Mouse (Mus musculus): ENCODE measurements around the gene Scfd2. TPM values are rescaled to one million over a fixed set of nuclear protein-coding genes. Genes with fewer than 3 reads are reported as not detected.

The Scfd2 gene
- total and polyA plus RNA-seq, 2 experiments: 8.5 to 11.5 TPM

DNA sequence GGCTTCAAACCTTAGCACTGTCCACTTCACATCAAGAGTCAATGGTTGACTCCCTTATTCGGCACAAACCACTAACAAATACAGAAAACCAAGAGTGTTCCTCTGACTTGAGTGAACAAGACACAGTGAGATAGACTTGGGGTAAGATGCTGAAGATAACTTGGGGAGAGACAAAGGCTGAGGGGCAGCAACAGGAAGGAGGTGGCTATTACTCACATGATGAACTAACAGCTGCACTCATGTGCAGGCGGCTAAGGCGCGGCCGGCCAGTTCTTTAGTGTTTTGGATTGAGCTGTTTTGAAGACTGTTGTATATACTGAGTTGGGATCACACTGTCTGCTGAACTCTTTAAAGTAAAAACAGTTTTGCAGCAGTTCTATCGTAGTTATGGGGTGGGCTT, 205.3 kb downstream of the Scfd2 start:
- no peak overlapping the region for H3K4me3 ChIP-seq (ENCODE audit: insufficient read depth, low read depth, low read length)
- H3K36me3 ChIP-seq (ENCODE audit: control insufficient read depth, insufficient read depth, low read length): no peaks in the 10 kb centered on the region
- DNase-seq (ENCODE audit: extremely low read depth, low read depth, low spot score): no peak
- no peak overlapping the region for H3K9ac ChIP-seq (ENCODE audit: low read depth, low read length)
- H3K27ac ChIP-seq (replicated peaks; ENCODE audit: insufficient read depth, low read depth, low read length): no peak overlapping the region
- H3K79me2 ChIP-seq (ENCODE audit: control insufficient read depth, insufficient read depth, low read length): 0 out of 2 replicates have a peak, but pooled peaks cover 7% of the 10 kb centered on the region
- H3K27me3 ChIP-seq (ENCODE audit: control insufficient read depth, insufficient read depth, low read length): no peaks in the 10 kb centered on the region
- WGBS: 97% methylated on average over 6 of the region's 6 CpGs
- no peaks in the 10 kb centered on the region for H3K4me1 ChIP-seq (ENCODE audit: control insufficient read depth, insufficient read depth, low read length)
- no peak for TF ChIP-seq POLR2A (IDR thresholded peaks at IDR 0.05; ENCODE audit: extremely low read depth, insufficient read depth, low read length)
- TF ChIP-seq CTCF (IDR thresholded peaks at IDR 0.05; ENCODE audit: low read depth, low read length): no peak

DNA sequence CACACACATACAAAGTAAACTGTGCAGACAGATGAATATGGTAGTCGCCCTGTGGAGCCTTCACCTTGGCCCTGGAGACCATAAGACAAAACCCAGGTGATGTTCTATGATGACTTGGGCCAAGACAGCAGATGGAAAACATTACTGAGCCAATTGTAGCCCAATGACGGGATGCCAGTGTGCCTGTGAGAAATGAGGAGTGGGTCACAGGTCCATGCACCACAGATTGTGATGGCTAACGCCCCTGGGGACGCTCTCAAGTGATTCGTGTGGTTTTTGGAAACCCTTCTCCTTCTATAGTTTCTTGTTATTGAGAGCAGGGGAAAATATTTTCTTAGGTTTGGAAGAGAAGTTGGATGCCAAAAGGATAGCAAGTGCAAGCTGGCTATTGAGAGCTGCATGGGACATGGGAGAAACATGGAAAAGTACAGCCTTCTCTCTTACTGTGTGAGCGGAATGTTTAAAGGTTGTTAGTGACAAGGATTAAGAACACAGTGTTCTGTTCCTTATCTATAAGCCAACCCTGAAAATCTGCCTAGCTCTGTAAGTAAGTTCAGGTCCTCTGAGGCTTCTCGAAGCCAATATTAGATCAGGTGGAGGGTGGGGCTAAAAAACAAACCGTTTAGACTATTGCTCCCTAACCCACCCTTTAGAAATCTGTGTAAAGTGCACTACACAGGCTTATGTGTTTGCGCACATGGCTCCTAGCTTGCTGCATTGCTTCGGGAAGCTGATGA, 210.4 kb downstream of the Scfd2 start:
- no peak for DNase-seq (ENCODE audit: extremely low read depth, low read depth, low spot score)
- Histone ChIP-seq H3K4me1 (ENCODE audit: control insufficient read depth, insufficient read depth, low read length) (peaks cover 6% of the 10 kb centered on the region; the same call in 1 of the 2 replicates), H3K27ac (replicated peaks; ENCODE audit: insufficient read depth, low read depth, low read length) (no peak overlapping the region), H3K79me2 (ENCODE audit: control insufficient read depth, insufficient read depth, low read length) (0 out of 2 replicates have a peak, but pooled peaks cover 3% of the 10 kb centered on the region), H3K27me3 (ENCODE audit: control insufficient read depth, insufficient read depth, low read length) (no peaks in the 10 kb centered on the region), H3K36me3 (ENCODE audit: control insufficient read depth, insufficient read depth, low read length) (no peaks in the 10 kb centered on the region), H3K9ac (ENCODE audit: low read depth, low read length) (no peak overlapping the region), H3K4me3 (ENCODE audit: insufficient read depth, low read depth, low read length) (no peak overlapping the region)
- WGBS: 92% methylated on average over 10 of the region's 10 CpGs
- TF ChIP-seq POLR2A (IDR thresholded peaks at IDR 0.05; ENCODE audit: extremely low read depth, insufficient read depth, low read length) (no peak), CTCF (IDR thresholded peaks at IDR 0.05; ENCODE audit: low read depth, low read length) (no peak)

DNA sequence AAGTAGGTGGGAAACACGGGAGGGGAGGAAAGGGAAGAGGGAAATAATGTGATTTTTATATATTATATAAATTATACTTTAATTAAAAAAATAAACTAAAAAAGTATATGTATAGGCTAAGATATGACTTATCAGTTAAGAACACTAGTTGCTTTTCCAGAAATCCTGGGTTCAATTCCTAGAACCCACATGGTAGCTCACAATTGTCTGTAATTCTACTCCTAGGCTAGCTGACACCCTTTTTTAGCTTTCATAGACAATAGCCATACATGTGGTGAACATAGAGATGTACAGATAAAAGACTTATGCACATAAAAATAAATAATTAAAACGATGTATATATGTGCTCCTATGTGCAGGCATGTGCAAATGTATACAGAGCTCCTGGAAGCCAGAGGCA, 212.0 kb downstream of the Scfd2 start:
- H3K79me2 ChIP-seq (ENCODE audit: control insufficient read depth, insufficient read depth, low read length): 0 out of 2 replicates have a peak, but pooled peaks cover 3% of the 10 kb centered on the region
- no peak overlapping the region for H3K4me3 ChIP-seq (ENCODE audit: insufficient read depth, low read depth, low read length)
- TF ChIP-seq POLR2A (IDR thresholded peaks at IDR 0.05; ENCODE audit: extremely low read depth, insufficient read depth, low read length) (no peak), CTCF (IDR thresholded peaks at IDR 0.05; ENCODE audit: low read depth, low read length) (no peak)
- 88% methylated on average over 2 of the region's 2 CpGs for WGBS
- no peaks in the 10 kb centered on the region for H3K27me3 ChIP-seq (ENCODE audit: control insufficient read depth, insufficient read depth, low read length)
- H3K36me3 ChIP-seq (ENCODE audit: control insufficient read depth, insufficient read depth, low read length): no peaks in the 10 kb centered on the region
- no peak overlapping the region for H3K27ac ChIP-seq (replicated peaks; ENCODE audit: insufficient read depth, low read depth, low read length)
- DNase-seq (ENCODE audit: extremely low read depth, low read depth, low spot score): no peak
- H3K9ac ChIP-seq (ENCODE audit: low read depth, low read length): no peak overlapping the region
- H3K4me1 ChIP-seq (ENCODE audit: control insufficient read depth, insufficient read depth, low read length): peaks cover 11% of the 10 kb centered on the region; the same call in 1 of the 2 replicates

DNA sequence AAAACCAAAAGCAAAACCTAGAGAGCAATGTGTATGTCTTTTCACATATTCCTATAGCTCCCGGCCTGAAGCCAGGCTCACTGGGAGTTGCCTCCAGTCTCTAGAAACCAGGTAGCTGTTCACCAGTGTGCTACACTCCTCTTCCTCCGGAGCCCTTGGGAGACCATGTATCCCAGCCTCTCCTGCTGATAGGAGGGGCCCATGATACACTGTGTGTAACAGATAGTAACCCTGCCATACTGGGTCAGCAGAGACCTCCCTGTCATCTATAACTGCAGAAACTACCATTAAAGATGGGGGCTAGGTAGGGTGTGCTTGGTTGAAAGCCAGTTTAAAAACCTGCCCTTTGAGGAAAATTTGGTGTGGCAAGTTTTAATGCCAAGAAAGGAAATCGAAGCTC, 214.4 kb downstream of the Scfd2 start:
- 68% methylated on average over 3 of the region's 3 CpGs for WGBS
- H3K4me1 ChIP-seq (ENCODE audit: control insufficient read depth, insufficient read depth, low read length): peaks cover 11% of the 10 kb centered on the region; the same call in 1 of the 2 replicates
- no peak overlapping the region for H3K4me3 ChIP-seq (ENCODE audit: insufficient read depth, low read depth, low read length)
- no peaks in the 10 kb centered on the region for H3K36me3 ChIP-seq (ENCODE audit: control insufficient read depth, insufficient read depth, low read length)
- TF ChIP-seq POLR2A (IDR thresholded peaks at IDR 0.05; ENCODE audit: extremely low read depth, insufficient read depth, low read length) (no peak), CTCF (IDR thresholded peaks at IDR 0.05; ENCODE audit: low read depth, low read length) (no peak)
- H3K27ac ChIP-seq (replicated peaks; ENCODE audit: insufficient read depth, low read depth, low read length): no peak overlapping the region; the same call in 1 of the 2 replicates
- H3K79me2 ChIP-seq (ENCODE audit: control insufficient read depth, insufficient read depth, low read length): 0 out of 2 replicates have a peak, but pooled peaks cover 3% of the 10 kb centered on the region
- no peaks in the 10 kb centered on the region for H3K27me3 ChIP-seq (ENCODE audit: control insufficient read depth, insufficient read depth, low read length)
- H3K9ac ChIP-seq (ENCODE audit: low read depth, low read length): no peak overlapping the region
- DNase-seq (ENCODE audit: extremely low read depth, low read depth, low spot score): no peak

DNA sequence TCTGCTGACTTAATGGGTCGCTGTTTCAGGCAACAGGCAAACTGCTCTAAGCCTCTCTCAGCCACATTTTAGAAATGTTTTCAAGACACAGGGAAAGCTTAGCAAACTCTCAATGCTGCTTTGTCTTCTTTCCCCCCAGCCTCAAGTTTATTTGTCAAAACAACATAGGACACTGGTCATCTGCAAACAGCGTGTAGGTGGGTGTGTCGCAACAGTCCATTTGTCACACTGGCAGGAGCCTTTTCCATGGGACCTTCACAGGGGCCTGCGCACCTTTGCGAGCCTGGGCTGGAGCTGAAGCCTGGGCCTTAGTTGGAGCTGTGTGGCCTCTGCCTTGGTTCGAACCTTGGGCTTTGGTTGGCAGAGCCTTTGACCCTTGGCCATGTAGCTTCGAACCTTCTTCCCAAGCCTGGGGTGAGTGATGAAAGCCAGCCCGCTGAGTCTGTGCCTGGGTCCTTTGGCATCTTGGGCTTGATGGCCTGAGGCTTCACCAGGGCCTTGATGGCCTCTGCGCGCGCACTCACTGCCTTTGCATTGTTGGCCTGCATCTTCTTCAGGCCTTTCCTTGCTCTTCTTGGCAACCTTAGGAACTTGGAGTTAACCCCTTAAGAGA, 215.1 kb downstream of the Scfd2 start:
- Histone ChIP-seq H3K27me3 (ENCODE audit: control insufficient read depth, insufficient read depth, low read length) (no peaks in the 10 kb centered on the region), H3K4me3 (ENCODE audit: insufficient read depth, low read depth, low read length) (no peak overlapping the region), H3K36me3 (ENCODE audit: control insufficient read depth, insufficient read depth, low read length) (no peaks in the 10 kb centered on the region), H3K4me1 (ENCODE audit: control insufficient read depth, insufficient read depth, low read length) (peaks cover 11% of the 10 kb centered on the region; the same call in 1 of the 2 replicates), H3K27ac (replicated peaks; ENCODE audit: insufficient read depth, low read depth, low read length) (peak overlapping the region; percentile 76), H3K9ac (ENCODE audit: low read depth, low read length) (peak overlapping the region; percentile 31; the same call in 1 of the 2 replicates), H3K79me2 (ENCODE audit: control insufficient read depth, insufficient read depth, low read length) (no peaks in the 10 kb centered on the region)
- 41% methylated on average over 11 of the region's 11 CpGs for WGBS
- TF ChIP-seq POLR2A (IDR thresholded peaks at IDR 0.05; ENCODE audit: extremely low read depth, insufficient read depth, low read length) (no peak), CTCF (IDR thresholded peaks at IDR 0.05; ENCODE audit: low read depth, low read length) (no peak)
- DNase-seq (ENCODE audit: extremely low read depth, low read depth, low spot score): peak; percentile 92

Measured in liver, adult 2 months (tissue).